Mouse (Mus musculus) myocyte (in vitro differentiated cells): ENCODE data around the gene Slc35f1. TPM values are rescaled to one million over a fixed set of nuclear protein-coding genes. Genes with fewer than 3 reads are reported as not detected.
A peak's percentile ranks its signal among the peaks of the same experiment; 100 is the strongest.

Source experiments
- H3K27me3 ChIP-seq: one replicate; pipeline ENCODE4 v1.6.1; 2011; ENCODE audit not compliant: control insufficient read depth, insufficient read depth, insufficient read length
- H3K36me3 ChIP-seq: one replicate; pipeline ENCODE4 v1.6.1; 2011; ENCODE audit not compliant: control insufficient read depth, insufficient read depth
- H3K4me2 ChIP-seq: one replicate; pipeline ENCODE4 v1.6.1; 2011; ENCODE audit warnings: low read depth, control low read depth
- H3K4me3 ChIP-seq: one replicate; pipeline ENCODE4 v1.5.1; 2011; ENCODE audit warnings: mild to moderate bottlenecking, control low read depth, moderate library complexity
- H3K79me2 ChIP-seq: one replicate; pipeline ENCODE4 v1.6.1; 2011; ENCODE audit not compliant: control insufficient read depth, insufficient read depth
- H3ac ChIP-seq: one replicate; pipeline ENCODE4 v1.6.1; 2011; ENCODE audit not compliant: control insufficient read depth, insufficient read length
- CEBPB ChIP-seq: IDR thresholded peaks from 2 replicates; pipeline ENCODE4 v1.6.1; 2011; ENCODE audit warnings: mild to moderate bottlenecking, moderate library complexity; ENCODE audit not compliant: poor library complexity, insufficient read depth, severe bottlenecking
- E2F4 ChIP-seq: IDR thresholded peaks from one replicate; pipeline ENCODE4 v1.6.1; 2011; ENCODE audit warnings: mild to moderate bottlenecking, control low read depth, moderate library complexity; ENCODE audit not compliant: insufficient read depth
- MAX ChIP-seq: IDR thresholded peaks from one replicate; pipeline ENCODE4 v1.6.1; 2011; ENCODE audit warnings: low read depth, mild to moderate bottlenecking, control low read depth
- MYOD1 ChIP-seq, 3 experiments: IDR thresholded peaks; one replicate each; pipeline ENCODE4 v1.6.1; 2011; ENCODE audit warnings: control low read depth in 2 of 3, low read depth in 2 of 3, mild to moderate bottlenecking in 2 of 3, moderate library complexity in 1 of 3; ENCODE audit not compliant: insufficient read length in 2 of 3, control insufficient read depth in 1 of 3
- MYOG ChIP-seq, 3 experiments: IDR thresholded peaks; one replicate each; pipeline ENCODE4 v1.6.1; 2011; ENCODE audit warnings: control low read depth in 2 of 3, low read depth in 2 of 3, mild to moderate bottlenecking in 2 of 3; ENCODE audit not compliant: insufficient read length in 2 of 3, control insufficient read depth in 1 of 3, insufficient read depth in 1 of 3
- POLR2A ChIP-seq: IDR thresholded peaks from one replicate; pipeline ENCODE4 v1.6.1; 2011; ENCODE audit warnings: low read depth, mild to moderate bottlenecking, control low read depth, moderate library complexity; ENCODE audit not compliant: insufficient read length
- POLR2AphosphoS2 ChIP-seq: IDR thresholded peaks from one replicate; pipeline ENCODE4 v1.6.1; 2011; ENCODE audit warnings: low read depth, control low read depth; ENCODE audit not compliant: insufficient read length
- REST ChIP-seq: IDR thresholded peaks from one replicate; pipeline ENCODE4 v1.6.1; 2011; ENCODE audit warnings: mild to moderate bottlenecking, control low read depth, moderate library complexity; ENCODE audit not compliant: insufficient read depth, insufficient read length
- SRF ChIP-seq: IDR thresholded peaks from one replicate; pipeline ENCODE4 v1.6.1; 2011; ENCODE audit warnings: low read depth; ENCODE audit not compliant: control insufficient read depth, insufficient read length
- TCF12 ChIP-seq: IDR thresholded peaks from one replicate; pipeline ENCODE4 v1.6.1; 2011; ENCODE audit warnings: mild to moderate bottlenecking, control low read depth; ENCODE audit not compliant: poor library complexity, insufficient read depth, severe bottlenecking
- TCF3 ChIP-seq: IDR thresholded peaks from one replicate; pipeline ENCODE4 v1.6.1; 2011; ENCODE audit warnings: low read depth, control low read depth; ENCODE audit not compliant: insufficient read length
- USF1 ChIP-seq: IDR thresholded peaks from one replicate; pipeline ENCODE4 v1.6.1; 2011; ENCODE audit warnings: low read depth, mild to moderate bottlenecking, control low read depth, moderate library complexity
- polyA plus RNA-seq: library from polyadenylated mRNA; unstranded; fragments of >200 nt; fragmentation: generic; extraction: Trizol; gene quantifications from one replicate; pipeline ENCODE4 v1.2.1, GENCODE M21; 2012; ENCODE audit warnings: missing spikeins

Slc35f1 gene
- polyA plus RNA-seq, 1 experiment, result not detected

DNA sequence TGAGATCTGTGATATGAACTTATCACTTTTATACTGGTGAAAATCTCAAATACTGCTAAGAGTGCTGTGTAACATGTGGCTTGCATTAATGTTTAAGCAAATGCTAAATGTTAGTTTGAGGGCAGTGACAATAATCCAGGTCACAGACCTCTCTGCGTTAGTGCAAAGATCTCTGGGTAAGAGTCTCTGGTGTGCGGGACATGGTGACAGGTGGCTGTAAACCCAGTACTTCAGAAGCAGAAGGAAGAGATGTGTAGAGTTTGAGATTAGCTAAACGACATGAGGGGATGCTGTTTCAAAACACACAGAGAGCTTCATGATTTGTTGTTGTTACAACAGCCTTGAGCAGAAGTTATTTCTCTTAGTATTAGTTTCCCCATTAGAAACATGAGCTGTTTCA lies 406.1 kb downstream of the Slc35f1 start:
- H3K36me3 ChIP-seq, result no peaks in the 10 kb centered on the region
- TF ChIP-seq MYOD1 (IDR thresholded peaks at IDR 0.05; ENCODE audit: control insufficient read depth in 1 of 3, insufficient read length in 2 of 3, low read depth in 2 of 3) (no peak), MAX (no peak), E2F4 (no peak), MYOG (IDR thresholded peaks at IDR 0.05; ENCODE audit: control insufficient read depth in 1 of 3, insufficient read depth in 1 of 3, insufficient read length in 2 of 3, low read depth in 2 of 3) (no peak), TCF3 (no peak), REST (no peak), CEBPB (no peak), SRF (no peak), POLR2A (no peak), POLR2AphosphoS2 (no peak), TCF12 (no peak), USF1 (no peak)
- no peak overlapping the region for H3K4me2 ChIP-seq
- H3K4me3 ChIP-seq, result no peak overlapping the region
- H3K79me2 ChIP-seq, result no peaks in the 10 kb centered on the region
- H3K27me3 ChIP-seq, result no peaks in the 10 kb centered on the region
- no peak overlapping the region for H3ac ChIP-seq

DNA sequence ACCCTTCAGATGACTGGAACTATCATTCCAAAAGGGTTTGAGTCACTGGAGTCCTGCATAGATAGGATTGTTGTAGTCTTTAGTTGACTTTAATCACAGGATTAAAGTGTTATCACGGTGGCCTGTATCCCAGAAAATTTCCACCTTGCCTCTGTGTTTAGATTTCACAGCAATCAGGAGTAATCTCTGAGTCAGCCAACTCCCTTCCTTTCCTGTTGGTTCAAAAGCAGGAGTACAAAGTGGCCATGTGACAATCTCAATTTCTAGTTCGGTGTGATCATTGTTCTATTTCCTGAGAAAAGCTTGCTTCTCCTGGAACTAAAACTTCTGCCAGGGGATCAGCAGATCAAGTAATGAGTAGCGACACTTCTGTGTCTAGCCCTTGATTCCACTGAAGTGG lies 410.5 kb downstream of the Slc35f1 start:
- H3K4me3 ChIP-seq, result no peak overlapping the region
- no peaks in the 10 kb centered on the region for H3K79me2 ChIP-seq
- no peaks in the 10 kb centered on the region for H3K27me3 ChIP-seq
- no peaks in the 10 kb centered on the region for H3K36me3 ChIP-seq
- H3K4me2 ChIP-seq, result no peak overlapping the region
- no peak for TF ChIP-seq CEBPB
- peak; percentile 29 for TF ChIP-seq USF1
- H3ac ChIP-seq, result no peak overlapping the region

GRCm38 (mm10) chr10:53101412-53101811 lies 411.1 kb downstream of the Slc35f1 start:
- Histone ChIP-seq H3K79me2 (no peaks in the 10 kb centered on the region), H3K27me3 (no peaks in the 10 kb centered on the region), H3K4me2 (no peak overlapping the region), H3ac (no peak overlapping the region), H3K36me3 (no peaks in the 10 kb centered on the region), H3K4me3 (no peak overlapping the region)
- TF ChIP-seq TCF3 (no peak), CEBPB (no peak), SRF (no peak), USF1 (no peak), E2F4 (no peak), REST (no peak), POLR2A (no peak), MYOG (IDR thresholded peaks at IDR 0.05; ENCODE audit: control insufficient read depth in 1 of 3, insufficient read depth in 1 of 3, insufficient read length in 2 of 3, low read depth in 2 of 3) (no peak), TCF12 (no peak), MYOD1 (IDR thresholded peaks at IDR 0.05; ENCODE audit: control insufficient read depth in 1 of 3, insufficient read length in 2 of 3, low read depth in 2 of 3) (no peak), POLR2AphosphoS2 (no peak), MAX (no peak)

GRCm38 (mm10) chr10:53102423-53102822 lies 412.1 kb downstream of the Slc35f1 start:
- Histone ChIP-seq H3ac (no peak overlapping the region), H3K4me3 (no peak overlapping the region), H3K27me3 (no peaks in the 10 kb centered on the region), H3K4me2 (no peak overlapping the region), H3K79me2 (no peaks in the 10 kb centered on the region), H3K36me3 (no peaks in the 10 kb centered on the region)
- no peak for TF ChIP-seq TCF3
- TF ChIP-seq SRF, result no peak
- no peak for TF ChIP-seq E2F4
- TF ChIP-seq POLR2AphosphoS2, result no peak
- no peak for TF ChIP-seq MYOD1 (IDR thresholded peaks at IDR 0.05; ENCODE audit: control insufficient read depth in 1 of 3, insufficient read length in 2 of 3, low read depth in 2 of 3)
- no peak for TF ChIP-seq MAX
- TF ChIP-seq CEBPB, result no peak
- TF ChIP-seq TCF12, result no peak
- no peak for TF ChIP-seq USF1
- no peak for TF ChIP-seq POLR2A
- TF ChIP-seq REST, result no peak
- TF ChIP-seq MYOG (IDR thresholded peaks at IDR 0.05; ENCODE audit: control insufficient read depth in 1 of 3, insufficient read depth in 1 of 3, insufficient read length in 2 of 3, low read depth in 2 of 3), result no peak

DNA sequence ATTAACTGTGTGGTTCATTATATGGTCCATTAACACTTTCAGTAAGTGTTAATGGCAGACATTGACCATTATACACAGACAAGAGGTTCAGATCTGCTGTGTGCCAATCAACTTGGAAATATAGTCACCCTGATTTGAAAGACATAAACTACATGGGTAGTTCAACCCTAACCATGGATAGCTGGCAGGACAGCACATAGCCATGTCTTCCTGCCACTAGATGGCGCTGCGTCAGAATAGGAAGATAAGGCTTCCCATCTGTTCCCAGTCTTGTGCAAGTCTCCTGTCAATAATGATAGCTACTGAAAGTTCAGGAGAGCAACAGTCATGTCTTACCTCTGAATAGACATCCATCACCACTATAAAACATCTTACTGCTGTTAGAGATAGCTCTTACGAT lies 424.7 kb downstream of the Slc35f1 start:
- no peak overlapping the region for H3ac ChIP-seq
- H3K36me3 ChIP-seq, result no peaks in the 10 kb centered on the region
- no peak overlapping the region for H3K4me3 ChIP-seq
- H3K4me2 ChIP-seq, result no peak overlapping the region
- H3K79me2 ChIP-seq, result no peaks in the 10 kb centered on the region
- TF ChIP-seq POLR2A (no peak), TCF3 (no peak), TCF12 (no peak), CEBPB (no peak), USF1 (no peak), SRF (no peak), MAX (no peak), MYOD1 (IDR thresholded peaks at IDR 0.05; ENCODE audit: control insufficient read depth in 1 of 3, insufficient read length in 2 of 3, low read depth in 2 of 3) (no peak), POLR2AphosphoS2 (no peak), REST (no peak), E2F4 (no peak), MYOG (IDR thresholded peaks at IDR 0.05; ENCODE audit: control insufficient read depth in 1 of 3, insufficient read depth in 1 of 3, insufficient read length in 2 of 3, low read depth in 2 of 3) (no peak)
- no peaks in the 10 kb centered on the region for H3K27me3 ChIP-seq
